Mouse (Mus musculus): ENCODE measurements at regions not wholly inside any gene's neighbourhood (a gene's known extent, or its start where the extent isn't known, plus 50 kb on each side); places are given as distances from the start of the nearest gene placed in this dataset.

DNA sequence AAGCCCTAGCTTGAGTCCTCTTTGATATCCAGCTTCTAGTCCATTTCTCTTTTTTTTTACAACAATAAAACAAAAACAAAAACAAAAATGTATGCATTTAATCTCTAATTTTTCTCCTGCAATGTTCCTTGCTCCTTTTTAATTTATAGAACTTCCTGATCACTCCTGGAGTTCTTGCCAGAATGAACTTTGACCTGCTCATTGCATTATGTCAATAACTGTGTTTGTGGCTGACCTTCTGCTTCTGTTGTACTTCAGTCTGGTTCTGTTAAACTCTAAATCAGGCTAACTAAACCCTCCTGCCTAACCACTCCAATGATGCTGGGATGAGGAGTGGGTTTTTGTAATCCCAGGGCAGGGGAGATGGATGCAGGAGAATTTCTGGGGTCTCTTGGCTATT, 674.0 kb downstream of the Gsdmc2 start:
- no peak for DNase-seq (ENCODE audit: low spot score)

DNA sequence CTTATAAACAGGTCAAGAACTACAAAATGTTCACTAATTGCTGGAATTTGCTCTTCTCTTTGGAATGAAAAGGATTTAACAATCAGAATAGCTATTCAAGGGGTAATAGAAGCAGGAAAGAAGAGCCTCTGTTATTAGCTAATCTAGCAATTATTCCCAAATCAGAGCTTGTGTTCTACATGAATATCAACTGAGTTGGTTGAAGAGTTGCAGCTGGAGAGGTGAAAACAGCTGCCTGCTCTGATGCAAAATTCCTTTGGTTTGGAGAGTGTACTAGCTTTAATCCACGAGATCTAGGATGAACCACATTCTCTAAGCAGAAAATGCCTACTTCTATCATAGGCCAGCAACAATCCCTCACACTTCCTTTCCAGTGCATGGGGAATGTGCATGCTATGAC, 674.8 kb downstream of the Gsdmc2 start:
- DNase-seq (ENCODE audit: low spot score) = no peak

DNA sequence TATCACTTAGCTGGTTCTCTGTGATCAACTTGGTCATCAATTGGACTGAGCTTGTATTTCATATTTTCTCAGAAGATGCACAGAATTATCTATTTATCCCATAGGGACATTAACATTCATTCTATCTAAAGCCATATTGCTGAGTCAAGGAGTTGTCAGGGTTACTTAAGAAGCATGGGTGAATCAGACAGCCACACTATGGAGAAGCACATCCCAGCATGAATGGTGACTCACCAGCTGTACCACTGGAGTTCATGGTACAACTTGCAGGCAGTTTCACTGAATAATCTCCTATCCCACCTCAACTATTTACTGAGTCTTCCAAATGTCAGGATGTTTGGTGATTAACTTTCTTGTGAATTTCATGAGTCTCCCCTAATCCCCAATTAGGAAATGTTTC, 678.6 kb downstream of the Gsdmc2 start:
- no peak for DNase-seq (ENCODE audit: low spot score)

DNA sequence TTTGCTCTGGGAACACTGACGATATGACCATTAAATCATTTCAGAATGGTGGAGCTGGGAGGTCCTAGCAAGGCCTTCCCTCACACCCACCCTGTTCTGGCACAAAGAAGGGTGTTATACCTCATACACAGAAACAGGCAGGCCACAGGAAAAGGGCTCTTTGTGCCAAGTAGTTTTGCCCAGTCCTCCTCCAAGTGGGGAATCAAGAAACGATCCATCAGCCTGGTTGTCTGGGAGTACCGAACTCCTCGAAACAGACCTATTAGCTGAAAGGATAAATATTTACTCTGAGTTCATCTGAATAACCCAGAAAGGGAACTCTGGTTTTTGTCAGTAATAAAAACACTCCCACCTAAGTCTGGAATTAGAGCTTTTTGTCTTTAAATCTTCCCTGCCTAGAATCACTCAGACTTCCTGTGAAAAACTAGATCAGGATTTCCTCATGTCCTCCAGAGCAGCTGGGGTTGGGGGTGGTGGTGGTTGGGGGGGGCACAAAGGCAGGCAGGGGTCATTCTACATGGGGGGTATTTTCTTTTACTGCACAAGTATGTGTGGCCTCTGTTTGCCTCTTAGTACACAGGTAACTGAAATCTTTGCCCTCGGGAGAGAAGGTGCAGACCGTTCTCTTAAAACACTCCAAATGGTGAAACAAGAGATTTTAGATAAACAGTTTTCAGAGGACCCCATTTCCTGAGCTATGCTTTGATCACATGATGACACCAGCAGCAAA, 681.3 kb downstream of the Gsdmc2 start:
- DNase-seq (ENCODE audit: low spot score) = peak; percentile 17

DNA sequence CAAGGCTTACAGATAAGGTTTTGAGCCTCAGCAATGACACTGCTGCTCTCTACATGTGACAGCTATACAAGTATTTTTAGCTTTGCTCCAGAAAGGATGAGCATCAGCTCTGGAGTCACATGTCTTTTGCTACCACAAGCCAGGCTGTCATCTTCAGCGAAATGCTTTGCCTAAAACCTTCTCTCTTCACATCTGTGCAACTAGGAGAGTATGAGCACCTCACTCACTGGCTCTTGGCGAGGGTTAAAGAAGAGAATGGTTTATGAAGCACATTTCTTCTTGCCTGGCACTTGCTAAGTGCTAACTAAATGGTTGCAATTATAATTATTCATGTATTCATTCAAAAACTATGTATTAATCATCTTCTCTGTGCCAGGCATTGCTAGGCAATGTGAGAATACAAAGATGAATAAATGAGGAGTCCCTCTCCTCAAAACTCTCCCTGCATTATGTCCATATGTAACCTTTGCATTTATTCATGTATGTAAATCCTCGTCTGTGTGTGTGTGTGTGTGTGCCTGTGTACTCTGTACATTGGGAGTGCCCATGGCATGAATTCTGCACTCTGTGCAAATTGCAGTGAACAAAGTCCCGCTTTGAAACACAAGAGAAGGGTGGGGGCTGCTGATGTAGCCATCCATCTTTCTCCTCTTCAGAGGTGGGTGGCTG, 682.0 kb downstream of the Gsdmc2 start:
- DNase-seq (ENCODE audit: low spot score) = no peak

DNA sequence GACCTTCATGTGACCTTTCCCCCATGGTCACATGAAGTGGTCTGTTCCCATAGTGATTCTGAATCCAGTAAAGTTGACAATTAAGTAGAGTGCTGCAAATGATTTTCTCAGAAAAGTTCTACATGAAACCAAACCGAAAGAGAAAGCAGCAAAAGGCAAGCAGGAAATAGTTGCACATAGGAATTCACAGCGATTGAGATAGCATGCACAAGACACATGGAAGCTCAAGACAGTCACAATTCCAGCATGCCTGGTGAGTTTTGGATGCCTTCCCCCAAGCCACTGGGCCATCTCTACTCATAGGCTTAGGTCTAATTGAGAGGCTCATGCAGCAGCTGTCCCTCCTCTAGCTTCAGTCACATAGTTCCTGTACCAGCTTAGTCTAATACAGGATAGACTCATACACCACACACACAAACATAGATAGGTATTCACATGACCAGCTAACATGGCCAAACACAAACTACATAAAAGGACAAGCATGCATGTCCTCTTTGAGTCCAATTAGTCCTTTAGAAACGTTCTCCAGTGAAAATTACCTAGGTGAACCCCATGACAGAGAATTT, 721.8 kb downstream of the Gsdmc2 start:
- DNase-seq (ENCODE audit: low spot score) = no peak

DNA sequence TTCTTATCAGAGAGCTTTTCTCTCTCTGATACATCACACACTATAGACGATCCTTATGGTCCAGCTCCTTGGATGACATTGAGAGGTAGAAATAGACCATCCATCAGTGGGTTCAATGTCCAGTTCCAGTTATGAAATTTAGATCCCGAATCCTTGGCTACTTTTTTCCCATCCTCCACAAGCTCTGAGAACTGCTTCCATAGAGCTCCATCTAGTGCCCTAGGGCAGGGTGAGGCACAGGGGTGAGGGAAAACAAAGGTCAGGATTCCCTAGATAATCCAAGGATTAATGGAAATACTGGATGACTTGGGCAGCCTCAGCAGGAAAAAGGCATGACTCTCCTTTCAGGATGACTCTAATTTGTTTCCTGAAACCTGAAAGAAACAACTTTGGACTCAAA, 732.1 kb downstream of the Gsdmc2 start:
- no peak for DNase-seq (ENCODE audit: low spot score)

DNA sequence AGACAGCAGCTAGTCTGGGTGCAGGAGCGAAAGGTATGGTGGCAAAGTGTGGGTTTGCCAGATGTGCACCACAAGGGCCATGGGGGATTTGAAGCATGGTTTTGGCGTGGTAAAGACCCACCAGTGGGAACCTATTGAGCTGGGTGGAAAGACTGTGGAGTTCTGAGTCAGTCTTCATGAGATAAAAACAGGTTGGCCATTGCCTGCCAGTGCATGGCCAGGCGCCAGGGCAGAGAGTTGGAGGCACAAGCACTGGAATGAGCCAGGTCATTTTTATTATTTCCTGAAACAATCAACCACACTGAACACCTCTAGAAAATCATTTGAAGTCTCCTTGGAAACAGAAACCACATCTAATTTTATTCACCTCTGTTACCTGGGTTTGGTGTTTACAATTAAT, 744.9 kb downstream of the Gsdmc2 start:
- DNase-seq (ENCODE audit: low spot score) = no peak

DNA sequence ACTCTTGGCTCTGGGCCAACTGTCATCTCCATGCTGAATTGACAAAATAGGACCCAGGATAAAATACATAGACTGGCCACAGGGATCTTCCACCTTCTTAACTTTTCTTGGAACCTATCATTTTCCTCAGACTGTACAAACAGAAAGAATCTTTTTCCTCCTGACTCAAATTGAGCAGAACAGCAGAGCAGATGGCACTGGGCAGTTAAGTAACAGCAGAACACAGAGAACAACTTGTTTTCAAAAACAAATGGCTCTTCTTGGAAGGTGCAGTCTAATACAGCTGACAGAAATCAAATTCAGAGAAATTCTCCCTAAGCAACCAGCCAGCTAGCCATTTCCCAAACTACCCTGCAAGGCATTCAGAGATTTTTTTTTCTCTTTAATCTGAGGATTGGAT, 763.0 kb downstream of the Gsdmc2 start:
- DNase-seq (ENCODE audit: low spot score) = no peak

DNA sequence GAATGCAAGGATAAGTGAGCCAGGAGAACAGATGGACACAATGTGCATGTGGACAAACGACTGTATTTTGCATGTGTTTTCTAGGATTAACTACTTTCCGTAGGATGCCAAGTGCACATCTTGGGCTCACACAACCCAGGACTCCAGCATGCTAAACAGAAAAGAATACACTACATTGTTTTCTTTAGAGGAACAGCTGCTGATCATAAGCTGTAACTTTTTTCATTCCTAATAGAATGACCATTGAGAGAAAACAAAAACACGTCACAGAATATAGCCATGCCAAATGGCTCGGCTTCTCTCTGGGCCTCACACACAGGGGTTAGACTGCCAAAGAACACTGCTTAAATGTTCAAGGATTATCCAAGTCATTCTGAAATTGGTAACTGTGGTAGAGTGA, 765.2 kb downstream of the Gsdmc2 start:
- DNase-seq (ENCODE audit: low spot score) = peak; percentile 4

DNA sequence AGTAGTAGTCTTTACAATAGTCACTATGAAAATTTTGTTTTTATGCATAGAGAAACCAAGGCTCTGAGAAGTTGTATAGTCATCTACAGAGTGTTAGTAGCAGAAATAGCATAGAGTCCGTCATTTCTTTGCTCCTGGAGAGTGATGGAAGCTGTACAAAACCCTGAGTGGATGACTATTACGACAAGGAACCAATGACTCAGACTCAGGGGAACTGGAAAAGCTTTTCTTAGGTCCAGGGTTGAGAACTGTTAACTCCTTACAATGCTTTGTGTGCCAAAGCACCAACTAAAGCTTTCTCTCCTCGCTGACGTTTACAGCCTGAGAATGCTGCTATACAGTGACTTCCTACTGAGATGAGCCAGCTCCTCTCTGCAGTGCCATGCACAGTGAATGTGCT, 773.1 kb downstream of the Gsdmc2 start:
- no peak for DNase-seq (ENCODE audit: low spot score)

DNA sequence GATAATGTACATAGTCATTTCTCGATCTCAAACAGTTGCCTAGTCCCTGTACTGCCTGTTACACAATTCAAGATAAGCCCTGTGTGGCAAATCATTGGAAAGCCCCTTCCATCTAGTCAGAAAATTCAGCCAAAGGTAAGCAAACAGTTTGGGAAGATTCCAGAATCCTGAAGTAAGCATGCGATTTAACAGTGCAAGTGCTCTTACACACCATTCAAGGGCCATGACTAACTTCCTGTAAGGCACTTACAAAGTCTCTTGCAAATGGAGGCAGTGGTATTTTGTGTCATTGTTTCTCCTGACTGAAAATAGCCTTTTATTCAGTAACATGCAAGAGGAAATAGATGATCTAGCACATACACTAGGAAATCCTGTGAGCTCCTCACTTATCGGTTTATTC, 777.9 kb downstream of the Gsdmc2 start:
- DNase-seq (ENCODE audit: low spot score) = no peak

DNA sequence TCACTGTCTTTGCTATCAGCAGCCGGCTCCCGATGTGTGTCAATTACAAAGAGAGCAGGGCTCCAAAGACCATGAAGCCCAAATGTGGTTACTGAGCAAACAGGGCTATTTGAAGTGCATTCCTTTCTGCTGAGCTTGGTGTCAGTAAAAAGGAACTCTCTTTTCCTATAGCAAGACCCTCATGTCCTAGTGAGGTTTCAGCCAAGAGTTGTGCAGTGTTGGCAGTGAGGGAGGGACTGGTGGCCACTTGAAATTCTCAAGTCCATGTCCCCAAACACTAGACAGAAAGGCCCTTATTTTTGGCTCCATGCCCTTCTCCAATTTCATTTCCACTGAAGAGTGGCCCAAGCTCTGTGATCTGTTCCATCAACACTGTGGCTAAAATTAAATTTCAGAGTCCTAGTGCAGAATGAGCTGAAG, 778.9 kb downstream of the Gsdmc2 start:
- no peak for DNase-seq (ENCODE audit: low spot score)

DNA sequence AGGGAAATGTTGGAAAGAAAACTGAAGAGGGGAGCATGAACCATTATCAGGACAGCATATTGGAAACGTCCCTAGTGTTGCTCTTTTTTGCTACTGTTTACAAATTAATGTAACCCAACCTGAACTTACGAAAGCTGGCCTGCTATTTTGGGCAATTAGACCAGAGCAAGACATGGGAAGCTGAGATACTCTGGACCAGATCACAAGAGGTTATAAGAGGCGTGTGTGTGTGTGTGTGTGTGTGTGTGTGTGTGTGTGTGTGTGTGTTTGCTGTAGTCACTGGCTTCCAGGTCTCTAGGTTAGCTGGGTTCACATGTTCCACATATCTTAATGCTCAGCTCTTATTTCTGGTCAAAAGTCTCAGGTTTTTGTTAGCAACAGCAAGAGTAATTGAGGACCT, 783.1 kb downstream of the Gsdmc2 start:
- DNase-seq (ENCODE audit: low spot score) = no peak

DNA sequence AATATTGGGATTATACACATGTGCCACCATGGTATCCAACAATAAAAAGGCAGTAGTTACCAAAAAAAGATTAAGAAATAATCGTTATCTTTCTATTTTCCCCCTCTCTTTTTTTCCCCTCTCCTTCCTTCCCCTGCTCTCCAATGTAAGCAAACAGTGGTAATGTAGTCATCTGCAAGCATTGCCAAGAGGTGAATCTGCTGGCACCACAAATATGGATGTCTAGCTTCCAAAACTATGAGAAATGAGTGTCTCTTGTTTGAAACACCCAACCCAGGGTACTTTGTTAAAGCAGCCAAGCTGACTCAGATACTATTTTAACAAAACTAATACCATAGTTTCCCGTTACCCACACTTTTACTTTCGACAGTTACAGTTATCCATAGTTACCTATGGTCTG, 784.2 kb downstream of the Gsdmc2 start:
- DNase-seq (ENCODE audit: low spot score) = no peak

DNA sequence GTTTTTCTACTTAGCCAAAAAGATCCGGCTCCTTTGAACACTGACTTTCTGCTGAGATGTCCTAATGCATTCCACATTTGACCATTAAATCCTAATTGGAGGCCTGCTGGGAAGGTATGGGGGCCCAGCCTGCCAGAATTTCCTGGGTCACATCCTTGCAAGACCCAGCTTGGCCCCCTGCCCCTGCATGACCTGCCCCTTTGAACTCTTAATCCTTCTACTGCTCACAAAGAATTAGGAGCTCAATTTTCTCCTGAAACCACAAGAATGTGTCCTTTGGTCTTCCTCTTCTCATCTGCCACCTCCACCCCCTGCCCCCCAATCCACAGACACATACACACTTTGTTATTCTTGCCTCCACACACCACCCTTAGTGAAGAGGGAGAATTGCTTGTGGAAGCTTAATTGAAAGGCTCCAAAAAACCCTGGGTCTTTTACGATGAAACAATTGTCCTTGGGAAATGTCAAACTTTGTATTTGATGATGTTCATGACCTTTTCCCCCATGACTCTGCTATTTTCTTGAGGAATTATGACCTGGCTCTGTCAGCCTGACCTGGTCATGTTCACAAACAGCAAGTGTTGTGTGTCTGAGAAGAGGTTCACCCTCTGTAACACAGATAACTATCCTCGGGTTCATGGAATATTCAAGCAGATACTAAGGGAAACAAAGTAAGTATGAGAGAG, 792.3 kb downstream of the Gsdmc2 start:
- no peak for DNase-seq (ENCODE audit: low spot score)

DNA sequence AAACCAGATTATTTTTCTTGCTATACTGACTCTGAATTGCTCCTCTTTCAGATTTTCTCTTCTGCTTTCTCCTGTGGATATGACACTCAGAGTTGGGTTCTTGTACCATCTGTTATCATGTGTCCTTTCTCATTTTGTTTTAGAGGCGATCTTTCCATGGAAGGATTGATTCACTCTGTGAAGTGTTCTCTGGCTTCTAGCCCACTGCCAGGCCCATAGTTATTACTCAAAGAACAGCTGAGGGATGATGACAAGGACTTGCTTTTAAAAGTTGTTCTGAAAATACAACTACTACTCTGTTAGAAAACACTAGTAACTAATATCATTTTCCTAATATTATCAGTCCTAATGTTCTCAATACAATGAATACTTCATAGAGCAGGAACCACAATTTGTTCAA, 794.9 kb downstream of the Gsdmc2 start:
- no peak for DNase-seq (ENCODE audit: low spot score)

DNA sequence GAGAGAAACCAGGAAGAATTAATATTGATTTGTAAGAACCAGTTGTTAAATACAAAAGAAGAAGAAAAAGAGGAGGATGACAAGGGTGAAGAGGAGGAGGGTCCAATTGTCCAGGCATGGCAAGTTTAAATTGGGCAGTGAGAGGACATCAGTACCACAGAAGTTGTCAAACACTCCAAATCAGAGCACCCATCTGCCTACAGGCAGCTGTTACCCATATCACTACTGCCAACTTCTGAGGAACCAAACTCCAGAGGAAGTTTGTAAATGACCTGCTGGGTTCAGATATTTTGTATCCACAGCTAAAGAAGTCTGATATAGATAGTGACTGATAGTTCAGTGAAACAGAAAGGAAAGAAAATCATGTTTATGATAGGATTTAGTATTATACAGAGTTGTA, 802.6 kb downstream of the Gsdmc2 start:
- DNase-seq (ENCODE audit: low spot score) = no peak

DNA sequence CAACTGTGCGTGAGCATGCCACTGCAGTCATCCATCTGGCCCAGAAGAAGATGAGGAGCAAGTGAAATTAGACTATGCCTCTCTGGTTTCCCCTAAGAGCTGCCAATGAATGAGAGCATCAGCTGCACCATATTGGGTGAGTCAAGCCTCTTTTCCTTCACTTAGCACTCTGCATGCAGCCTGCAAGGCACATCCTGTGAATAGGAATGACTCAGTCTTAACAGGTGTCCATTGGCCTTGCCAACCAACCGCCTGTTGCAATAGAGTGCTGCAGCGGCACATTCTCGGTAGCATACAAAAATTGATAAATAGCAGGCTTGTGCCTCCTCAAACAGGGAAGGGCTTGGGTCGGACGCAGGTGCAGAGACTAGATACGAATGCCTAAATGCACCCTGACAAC, 808.7 kb downstream of the Gsdmc2 start:
- no peak for DNase-seq (ENCODE audit: low spot score)

DNA sequence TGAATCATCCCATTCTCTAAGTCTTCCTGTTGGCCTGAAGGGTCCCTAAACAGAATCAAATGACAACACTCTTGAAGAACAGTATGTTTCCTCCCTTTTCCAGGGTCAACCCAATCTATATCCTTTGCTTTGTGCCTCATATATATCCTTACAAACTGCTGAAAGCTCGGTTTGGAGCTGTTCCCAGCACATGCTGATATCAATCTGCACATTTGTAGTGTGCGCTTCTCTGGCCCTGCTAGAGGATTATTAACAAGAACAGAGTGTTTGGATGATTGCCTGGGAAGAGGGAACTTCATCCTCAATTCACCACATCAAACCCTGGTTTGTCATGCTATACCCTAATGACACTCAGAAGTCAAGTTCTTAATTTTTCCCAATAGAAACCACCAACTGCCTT, 824.2 kb downstream of the Gsdmc2 start:
- DNase-seq (ENCODE audit: low spot score) = no peak

DNA sequence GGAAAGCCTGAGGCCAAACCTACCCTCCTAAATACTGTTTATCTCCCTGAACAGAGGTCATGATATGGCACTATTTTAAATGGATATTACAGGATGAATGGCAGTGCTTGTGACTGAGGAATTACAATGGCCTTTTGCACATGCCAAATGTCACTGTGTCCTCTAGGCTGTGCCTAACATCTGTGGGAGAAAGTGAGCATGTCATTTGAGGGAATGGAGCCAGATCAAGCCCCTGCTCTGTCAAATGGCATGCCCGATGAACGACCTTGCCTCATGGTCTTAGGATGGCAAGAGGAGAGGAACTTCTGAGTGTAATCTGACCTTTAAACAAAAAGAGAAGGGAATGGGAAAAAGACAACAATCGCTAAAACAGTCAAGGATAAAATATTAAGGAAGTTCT, 827.0 kb downstream of the Gsdmc2 start:
- no peak for DNase-seq (ENCODE audit: low spot score)

DNA sequence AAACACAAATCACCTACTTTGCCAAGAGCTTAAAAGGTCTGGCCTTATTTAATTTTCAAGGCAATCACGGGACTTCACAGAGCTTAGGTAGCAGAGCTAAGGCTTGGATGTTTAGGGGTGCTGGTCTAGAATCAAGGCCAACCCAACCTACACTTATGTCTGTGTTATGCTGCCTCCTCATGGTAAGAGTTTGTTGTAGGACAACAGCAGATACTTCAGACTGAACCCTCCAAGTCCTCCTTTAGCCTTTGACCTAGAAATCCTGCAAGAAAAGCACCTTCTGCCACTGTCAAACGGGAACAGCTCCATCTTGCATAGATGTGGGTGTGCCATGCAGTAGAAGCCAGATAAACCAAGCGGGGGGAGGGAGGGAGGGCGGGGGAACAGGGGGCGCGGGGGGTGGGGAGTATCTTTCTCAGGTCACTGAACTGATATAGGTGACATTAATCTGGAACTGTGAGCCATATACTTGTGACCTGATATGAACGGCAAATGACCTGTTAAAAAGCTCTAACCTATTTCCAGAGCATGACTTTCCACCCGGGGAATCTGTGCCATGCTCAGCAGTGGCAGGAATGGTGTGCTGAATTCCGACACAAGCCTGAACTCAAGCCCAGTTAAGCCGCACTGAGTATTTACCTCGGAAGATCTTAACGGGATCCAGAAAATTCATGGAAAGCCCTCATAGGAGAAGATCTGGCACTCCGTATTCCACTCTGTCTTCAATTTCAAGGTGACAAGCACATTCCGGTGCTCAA, 838.3 kb downstream of the Gsdmc2 start:
- no peak for DNase-seq (ENCODE audit: low spot score)

All from ovary, postnatal 14 days (tissue).